Mouse (Mus musculus) liver, embryonic 14.5 days (tissue): Measurements from ENCODE around the gene Ntrk1.

Experiments used
- CTCF ChIP-seq: IDR thresholded peaks from 2 replicates; pipeline ENCODE4 v1.5.1; 2016; ENCODE audit warnings: antibody characterized with exemption, low read depth, control low read depth
- EP300 ChIP-seq: IDR thresholded peaks from 2 replicates; pipeline ENCODE4 v1.6.1; 2016; ENCODE audit warnings: antibody characterized with exemption, low read depth

DNA sequence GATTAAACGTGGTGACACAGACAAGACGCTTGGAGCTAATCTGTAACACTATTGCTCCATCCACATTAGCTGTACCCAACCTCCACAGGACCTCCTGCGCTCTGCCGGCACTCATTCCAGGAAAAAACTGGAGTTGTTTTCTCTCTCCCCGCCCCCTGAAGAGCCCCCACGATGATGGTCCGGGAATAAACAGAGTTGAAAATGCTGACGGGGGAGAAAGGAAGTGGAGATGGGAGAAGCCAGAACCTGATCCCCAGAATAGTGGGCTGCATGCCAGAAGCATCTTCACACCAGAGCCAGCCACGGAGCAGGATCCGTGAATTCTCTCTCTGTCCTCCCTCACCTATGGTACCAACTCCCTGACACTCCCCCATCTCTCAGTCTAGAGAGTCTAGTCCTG is 30.5 kb downstream of the Ntrk1 start:
- TF ChIP-seq EP300 (no peak), CTCF (no peak)
